Mouse (Mus musculus) kidney, adult 2 months (tissue): ENCODE results near the gene Mccc1. TPM values are rescaled to one million over a fixed set of nuclear protein-coding genes. Genes with fewer than 3 reads are reported as not detected.

Source experiments
- DNase-seq: peaks from one replicate; pipeline ENCODE4 v3.0.0; 2021
- H3K27ac ChIP-seq: fragments of 200-500 bp; 2 replicates; pipeline ENCODE4 v1.5.1; 2012; ENCODE audit warnings: low read depth, low read length, control low read depth, inconsistent platforms; ENCODE audit not compliant: insufficient read depth
- H3K27me3 ChIP-seq: fragments of 200-500 bp; replicated peaks from 2 replicates; pipeline ENCODE4 v1.6.1; 2012; ENCODE audit warnings: mild to moderate bottlenecking, moderate library complexity, low read length, inconsistent platforms; ENCODE audit not compliant: control insufficient read depth, insufficient read depth
- H3K36me3 ChIP-seq: fragments of 200-500 bp; 2 replicates; pipeline ENCODE4 v1.6.1; 2012; ENCODE audit warnings: mild to moderate bottlenecking, moderate library complexity, low read length, inconsistent platforms; ENCODE audit not compliant: control insufficient read depth, insufficient read depth
- H3K4me1 ChIP-seq: fragments of 200-500 bp; 2 replicates; pipeline ENCODE4 v1.6.1; 2011; ENCODE audit warnings: low read length; ENCODE audit not compliant: control insufficient read depth, insufficient read depth
- H3K4me3 ChIP-seq: fragments of 200-500 bp; 2 replicates; pipeline ENCODE4 v1.5.1; 2011; ENCODE audit warnings: mild to moderate bottlenecking, low read depth, low read length, control low read depth; ENCODE audit not compliant: insufficient read depth
- CTCF ChIP-seq: fragments of 200-500 bp; conservative IDR thresholded peaks from 2 replicates; pipeline ENCODE4 v1.5.1; 2011; ENCODE audit warnings: low read depth, mild to moderate bottlenecking, control low read depth, low read length, moderate library complexity, mixed read lengths; ENCODE audit not compliant: insufficient read depth, insufficient read length
- POLR2A ChIP-seq: fragments of 200-500 bp; IDR thresholded peaks from one replicate; pipeline ENCODE4 v1.6.1; 2011; ENCODE audit warnings: low read depth, low read length, control low read depth
- WGBS: fragments of 180-500 bp; shearing (Covaris S2); methylation state at CpG from one replicate; pipeline ENCODE4 v1.1.7; 2018; 5-methylcytosine and 5-hydroxymethylcytosine counted together
- polyA plus RNA-seq: library from polyadenylated mRNA; depleted of rRNA; stranded (reverse); fragments of >200 nt; gene quantifications from 2 replicates; pipeline ENCODE4 v1.2.3, GENCODE M21; 2012

Mccc1 gene
- polyA plus RNA-seq, 1 experiment: 73.7 TPM

GRCm38 (mm10) chr3:35948197-35948596 lies 52.3 kb downstream of the Mccc1 start:
- no peak overlapping the region for H3K4me3 ChIP-seq
- no peak overlapping the region for H3K27ac ChIP-seq
- 90% methylated on average over 7 of the region's 7 CpGs for WGBS
- TF ChIP-seq POLR2A: no peak
- TF ChIP-seq CTCF: no peak
- DNase-seq: no peak
- H3K27me3 ChIP-seq: no peaks in the 10 kb centered on the region
- no peaks in the 10 kb centered on the region for H3K36me3 ChIP-seq
- no peaks in the 10 kb centered on the region for H3K4me1 ChIP-seq

GRCm38 (mm10) chr3:35940520-35941135 lies 59.9 kb downstream of the Mccc1 start:
- Histone ChIP-seq H3K27me3 (no peaks in the 10 kb centered on the region), H3K36me3 (no peaks in the 10 kb centered on the region), H3K27ac (no peak overlapping the region; the same call in 1 of the 2 replicates), H3K4me1 (no peaks in the 10 kb centered on the region), H3K4me3 (no peak overlapping the region)
- WGBS: 77% methylated on average over 4 of the region's 4 CpGs
- no peak for TF ChIP-seq CTCF
- no peak for TF ChIP-seq POLR2A
- no peak for DNase-seq

- no peaks in the 10 kb centered on the region for H3K4me1 ChIP-seq
- H3K27ac ChIP-seq: no peak overlapping the region
- 49% methylated on average over 2 of the region's 2 CpGs for WGBS
- TF ChIP-seq CTCF (no peak), POLR2A (no peak)
- no peaks in the 10 kb centered on the region for H3K36me3 ChIP-seq
- no peak overlapping the region for H3K4me3 ChIP-seq
- H3K27me3 ChIP-seq: no peaks in the 10 kb centered on the region
- no peak for DNase-seq
Measured at GRCm38 (mm10) chr3:35940047-35940446, 60.4 kb downstream of the Mccc1 start.

GRCm38 (mm10) chr3:35937345-35937744 lies 63.1 kb downstream of the Mccc1 start, which contains the start of gene Dcun1d1:
TSS of gene Dcun1d1 (minus strand) at chr3:35937445.
- WGBS: 96% methylated on average over 6 of the region's 6 CpGs
- Histone ChIP-seq H3K36me3 (no peaks in the 10 kb centered on the region), H3K27ac (no peak within 1 kb of the TSS)

GRCm38 (mm10) chr3:35933405-35933777 lies 67.1 kb downstream of the Mccc1 start:
- DNase-seq: no peak
- Histone ChIP-seq H3K27me3 (no peaks in the 10 kb centered on the region), H3K36me3 (no peaks in the 10 kb centered on the region), H3K4me1 (peaks cover 8% of the 10 kb centered on the region), H3K4me3 (peak overlapping the region; percentile 85), H3K27ac (peak overlapping the region; percentile 61)
- under 1% methylated on average over 14 of the region's 14 CpGs for WGBS
- TF ChIP-seq POLR2A (no peak), CTCF (no peak)

More at GRCm38 (mm10) chr3:35937345-35937744, 63.1 kb downstream of the Mccc1 start, which contains the start of gene Dcun1d1:
- DNase-seq: no peak
- H3K4me1 ChIP-seq: no peaks in the 10 kb centered on the region
- TF ChIP-seq POLR2A: no peak
- no peak for TF ChIP-seq CTCF
- no peak within 1 kb of the TSS for H3K4me3 ChIP-seq
- no peaks in the 10 kb centered on the region for H3K27me3 ChIP-seq

GRCm38 (mm10) chr3:35932735-35933404 lies 67.6 kb downstream of the Mccc1 start:
- Histone ChIP-seq H3K36me3 (no peaks in the 10 kb centered on the region), H3K4me3 (peak overlapping the region; percentile 85), H3K27me3 (no peaks in the 10 kb centered on the region), H3K27ac (peak overlapping the region; percentile 97), H3K4me1 (peaks cover 8% of the 10 kb centered on the region)
- peak; percentile 88 for DNase-seq
- WGBS: under 1% methylated on average over 65 of the region's 73 CpGs
- TF ChIP-seq POLR2A: no peak
- TF ChIP-seq CTCF: no peak
